Mouse (Mus musculus) brain, embryonic 14.5 days (tissue): ENCODE results near the gene Slc4a8.

Experiments
- CTCF ChIP-seq: fragments of 200-500 bp; IDR thresholded peaks from 2 replicates; pipeline ENCODE4 v1.5.1; 2012; ENCODE audit warnings: inconsistent platforms, mild to moderate bottlenecking, moderate library complexity, borderline replicate concordance; ENCODE audit not compliant: insufficient read depth, insufficient read length; ENCODE audit errors: extremely low read depth
- POLR2A ChIP-seq: fragments of 200-500 bp; IDR thresholded peaks from 2 replicates; pipeline ENCODE4 v1.6.1; 2012; ENCODE audit warnings: mild to moderate bottlenecking, inconsistent platforms, borderline replicate concordance; ENCODE audit not compliant: poor library complexity, insufficient read depth, insufficient read length, severe bottlenecking; ENCODE audit errors: extremely low read depth

- no peak for TF ChIP-seq CTCF
- TF ChIP-seq POLR2A: no peak
These were observed 6.3 kb downstream of the Slc4a8 start for GRCm38 (mm10) chr15:100767851-100768250.
